Mouse (Mus musculus): ENCODE measurements around the gene Lrtm1.

- TF ChIP-seq POLR2A (IDR thresholded peaks at IDR 0.05; ENCODE audit: extremely low read depth, insufficient read depth, low read length): no peak
- no peak for TF ChIP-seq CTCF (IDR thresholded peaks at IDR 0.05; ENCODE audit: extremely low read depth, insufficient read depth, low read length)
Observed at GRCm38 (mm10) chr14:29042355-29042754, 24.3 kb downstream of the Lrtm1 start.

Data from cortical plate, adult 2 months (tissue).